Mouse (Mus musculus): Measurements from ENCODE around the gene Smyd3. TPM values are rescaled to one million over a fixed set of nuclear protein-coding genes. Genes with fewer than 3 reads are reported as not detected.

Smyd3 gene
- polyA plus RNA-seq, 1 experiment = 9.6 TPM

DNA sequence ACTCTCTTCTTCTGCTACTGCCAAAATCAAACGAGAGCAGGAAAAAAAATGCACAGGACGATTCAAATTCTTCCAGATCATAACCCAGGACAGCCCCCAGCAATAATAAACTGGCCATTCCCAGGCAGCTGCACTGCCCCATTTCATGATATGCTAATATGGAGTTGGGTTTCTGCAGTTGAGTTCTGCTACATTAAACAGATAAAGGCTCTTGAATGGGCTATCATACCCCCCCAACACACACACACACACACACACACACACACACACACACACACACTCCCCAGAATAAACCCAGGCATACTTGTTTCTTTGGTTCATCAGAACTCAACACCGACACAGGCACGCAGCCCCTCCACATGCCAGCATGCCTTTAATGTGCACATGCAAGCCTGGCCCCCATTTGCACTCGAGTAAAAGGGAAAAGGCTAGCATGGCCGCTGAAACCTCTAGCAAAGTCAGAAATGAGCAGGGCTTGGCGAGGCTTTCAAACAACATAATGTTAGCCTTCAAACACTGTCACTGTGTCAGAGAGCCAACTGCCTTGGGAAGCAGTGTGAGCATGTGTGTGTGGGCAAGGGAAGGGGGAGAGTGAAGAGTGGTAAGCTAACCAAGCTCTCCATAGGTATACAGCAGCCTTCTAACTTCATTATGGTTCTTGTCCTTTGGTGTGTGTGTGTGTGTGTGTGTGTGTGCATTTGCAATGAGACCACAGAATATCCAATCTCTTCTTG is 513.5 kb downstream of the Smyd3 start:
- Histone ChIP-seq H3K27me3 (ENCODE audit: control insufficient read depth, insufficient read depth, low read length) (no peaks in the 10 kb centered on the region), H3K4me3 (ENCODE audit: control insufficient read depth, insufficient read depth, low read length) (no peak overlapping the region), H3K36me3 (ENCODE audit: control insufficient read depth, insufficient read depth, low read length) (no peaks in the 10 kb centered on the region), H3K4me1 (replicated peaks; ENCODE audit: control insufficient read depth, insufficient read depth, low read length) (no peaks in the 10 kb centered on the region), H3K27ac (ENCODE audit: control insufficient read depth, insufficient read depth, low read length) (no peak overlapping the region)
- 96% methylated on average over 7 of the region's 7 CpGs for WGBS
- TF ChIP-seq POLR2A (IDR thresholded peaks at IDR 0.05; ENCODE audit: control insufficient read depth, extremely low read depth, insufficient read depth, low read length, poor library complexity) (no peak), CTCF (IDR thresholded peaks at IDR 0.05; ENCODE audit: borderline replicate concordance, control insufficient read depth, extremely low read depth, insufficient read depth, low read length, poor library complexity) (no peak)
- no peak for DNase-seq

GRCm38 (mm10) chr1:179003406-179004132 is 514.3 kb downstream of the Smyd3 start:
- Histone ChIP-seq H3K4me1 (replicated peaks; ENCODE audit: control insufficient read depth, insufficient read depth, low read length) (no peaks in the 10 kb centered on the region), H3K36me3 (ENCODE audit: control insufficient read depth, insufficient read depth, low read length) (no peaks in the 10 kb centered on the region), H3K4me3 (ENCODE audit: control insufficient read depth, insufficient read depth, low read length) (no peak overlapping the region), H3K27ac (ENCODE audit: control insufficient read depth, insufficient read depth, low read length) (no peak overlapping the region), H3K27me3 (ENCODE audit: control insufficient read depth, insufficient read depth, low read length) (no peaks in the 10 kb centered on the region)
- no peak for DNase-seq
- WGBS = 97% methylated on average over 5 of the region's 5 CpGs
- TF ChIP-seq CTCF (IDR thresholded peaks at IDR 0.05; ENCODE audit: borderline replicate concordance, control insufficient read depth, extremely low read depth, insufficient read depth, low read length, poor library complexity) (no peak), POLR2A (IDR thresholded peaks at IDR 0.05; ENCODE audit: control insufficient read depth, extremely low read depth, insufficient read depth, low read length, poor library complexity) (no peak)

DNA sequence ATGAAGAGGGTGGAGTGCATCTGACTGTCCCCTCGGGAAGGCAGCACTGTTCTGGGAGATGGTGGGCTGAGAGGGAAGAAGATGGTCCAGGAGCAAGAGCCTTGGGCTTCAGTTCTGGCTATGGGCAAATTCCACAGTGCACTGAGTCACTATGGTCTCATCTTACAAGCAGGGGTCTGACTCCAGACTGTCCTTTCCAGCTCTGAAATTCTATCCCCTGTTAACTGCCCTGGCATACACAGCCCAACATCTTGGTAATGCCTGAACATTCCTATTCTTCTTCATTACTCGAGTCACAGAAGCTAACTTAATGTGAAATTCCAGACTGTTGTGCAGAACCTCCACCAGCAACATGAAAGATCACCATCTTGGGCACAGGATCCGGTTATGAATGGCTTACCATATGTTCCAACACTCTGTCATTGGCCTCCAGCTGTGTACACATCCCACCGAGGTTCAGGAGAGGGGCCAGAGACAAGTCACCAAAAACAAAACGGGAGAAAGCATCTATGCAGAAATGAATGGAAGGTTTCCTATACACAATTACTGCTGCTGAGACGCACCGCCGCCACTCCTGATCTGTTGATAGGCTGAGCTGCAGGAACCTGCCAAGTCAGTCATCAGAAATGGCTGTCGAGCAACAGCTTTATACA is 517.8 kb downstream of the Smyd3 start:
- no peaks in the 10 kb centered on the region for H3K4me1 ChIP-seq (replicated peaks; ENCODE audit: control insufficient read depth, insufficient read depth, low read length)
- 87% methylated on average over 9 of the region's 9 CpGs for WGBS
- DNase-seq = no peak

DNA sequence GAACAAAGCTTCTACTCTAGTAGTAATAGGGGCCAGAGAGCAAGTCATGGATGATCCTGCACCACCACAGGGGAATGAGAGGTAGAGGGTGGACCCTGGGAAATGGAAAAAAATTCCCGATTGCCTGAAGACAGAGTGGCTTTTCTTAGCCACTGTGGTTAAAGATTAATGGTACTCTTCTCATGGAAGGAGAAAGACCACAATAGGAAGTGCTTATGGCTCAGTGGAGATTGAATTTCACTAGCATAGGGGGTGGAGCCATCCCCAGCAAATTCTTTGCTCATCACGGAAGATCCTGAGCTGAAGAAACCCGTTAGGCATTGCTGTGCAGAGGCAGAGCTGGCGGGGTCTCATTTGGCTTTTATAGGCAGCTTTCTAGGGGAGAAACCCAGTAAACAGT is 520.0 kb downstream of the Smyd3 start:
- Histone ChIP-seq H3K4me1 (replicated peaks; ENCODE audit: control insufficient read depth, insufficient read depth, low read length) (no peaks in the 10 kb centered on the region), H3K27ac (ENCODE audit: control insufficient read depth, insufficient read depth, low read length) (no peak overlapping the region), H3K27me3 (ENCODE audit: control insufficient read depth, insufficient read depth, low read length) (no peaks in the 10 kb centered on the region), H3K4me3 (ENCODE audit: control insufficient read depth, insufficient read depth, low read length) (no peak overlapping the region), H3K36me3 (ENCODE audit: control insufficient read depth, insufficient read depth, low read length) (no peaks in the 10 kb centered on the region)
- no peak for DNase-seq
- TF ChIP-seq POLR2A (IDR thresholded peaks at IDR 0.05; ENCODE audit: control insufficient read depth, extremely low read depth, insufficient read depth, low read length, poor library complexity) (no peak), CTCF (IDR thresholded peaks at IDR 0.05; ENCODE audit: borderline replicate concordance, control insufficient read depth, extremely low read depth, insufficient read depth, low read length, poor library complexity) (no peak)
- WGBS = 84% methylated on average over 4 of the region's 4 CpGs

More for the DNA sequence above, 517.8 kb downstream of the Smyd3 start:
- Histone ChIP-seq H3K27ac (ENCODE audit: control insufficient read depth, insufficient read depth, low read length) (no peak overlapping the region), H3K27me3 (ENCODE audit: control insufficient read depth, insufficient read depth, low read length) (no peaks in the 10 kb centered on the region), H3K4me3 (ENCODE audit: control insufficient read depth, insufficient read depth, low read length) (no peak overlapping the region), H3K36me3 (ENCODE audit: control insufficient read depth, insufficient read depth, low read length) (no peaks in the 10 kb centered on the region)
- no peak for TF ChIP-seq CTCF (IDR thresholded peaks at IDR 0.05; ENCODE audit: borderline replicate concordance, control insufficient read depth, extremely low read depth, insufficient read depth, low read length, poor library complexity)
- TF ChIP-seq POLR2A (IDR thresholded peaks at IDR 0.05; ENCODE audit: control insufficient read depth, extremely low read depth, insufficient read depth, low read length, poor library complexity) = no peak

DNA sequence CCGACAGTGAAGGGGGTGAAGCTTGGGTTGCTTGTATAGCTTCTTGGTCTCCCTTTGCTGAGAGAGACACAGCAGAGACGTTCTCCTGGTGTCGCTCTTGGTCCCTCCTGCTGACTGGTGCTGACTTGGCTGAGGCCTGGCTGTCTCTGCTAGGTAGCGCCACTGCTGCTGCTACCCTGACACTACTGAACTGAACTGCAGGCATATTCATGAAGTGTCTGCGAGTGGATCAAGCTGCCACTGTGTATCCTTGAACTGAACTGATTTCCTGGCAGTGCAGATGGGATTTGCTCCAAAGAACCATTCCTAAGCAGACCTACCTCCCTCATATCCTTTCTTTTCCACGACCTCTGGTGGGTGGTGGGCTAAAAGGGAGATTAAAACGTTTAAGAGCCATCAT is 523.6 kb downstream of the Smyd3 start:
- 92% methylated on average over 7 of the region's 7 CpGs for WGBS
- Histone ChIP-seq H3K27me3 (ENCODE audit: control insufficient read depth, insufficient read depth, low read length) (no peaks in the 10 kb centered on the region), H3K36me3 (ENCODE audit: control insufficient read depth, insufficient read depth, low read length) (no peaks in the 10 kb centered on the region), H3K27ac (ENCODE audit: control insufficient read depth, insufficient read depth, low read length) (no peak overlapping the region), H3K4me3 (ENCODE audit: control insufficient read depth, insufficient read depth, low read length) (no peak overlapping the region), H3K4me1 (replicated peaks; ENCODE audit: control insufficient read depth, insufficient read depth, low read length) (no peaks in the 10 kb centered on the region)
- TF ChIP-seq POLR2A (IDR thresholded peaks at IDR 0.05; ENCODE audit: control insufficient read depth, extremely low read depth, insufficient read depth, low read length, poor library complexity) (no peak), CTCF (IDR thresholded peaks at IDR 0.05; ENCODE audit: borderline replicate concordance, control insufficient read depth, extremely low read depth, insufficient read depth, low read length, poor library complexity) (no peak)
- DNase-seq = no peak

GRCm38 (mm10) chr1:178992503-178992902 is 525.3 kb downstream of the Smyd3 start:
- H3K4me1 ChIP-seq (replicated peaks; ENCODE audit: control insufficient read depth, insufficient read depth, low read length) = no peaks in the 10 kb centered on the region
- H3K27ac ChIP-seq (ENCODE audit: control insufficient read depth, insufficient read depth, low read length) = no peak overlapping the region
- no peak overlapping the region for H3K4me3 ChIP-seq (ENCODE audit: control insufficient read depth, insufficient read depth, low read length)
- H3K36me3 ChIP-seq (ENCODE audit: control insufficient read depth, insufficient read depth, low read length) = no peaks in the 10 kb centered on the region
- H3K27me3 ChIP-seq (ENCODE audit: control insufficient read depth, insufficient read depth, low read length) = no peaks in the 10 kb centered on the region
- no peak for DNase-seq
- no peak for TF ChIP-seq CTCF (IDR thresholded peaks at IDR 0.05; ENCODE audit: borderline replicate concordance, control insufficient read depth, extremely low read depth, insufficient read depth, low read length, poor library complexity)
- WGBS = 97% methylated on average over 3 of the region's 3 CpGs

Data from thymus, adult 2 months (tissue).